14 mouse cellular contexts compared by ENCODE assay signal in genomic region chr1:64191242-64192220, GRCm38 (mm10).
DNase-seq lines count a peak whose midpoint lies in the region; ATAC-seq and TF ChIP-seq lines count a peak whose summit lies in the region.
"Had no signal": no experiment of that assay in that cellular context is flagged by ENCODE, and none has a peak within 500 bp of the region (broad histone marks: within the 10 kb centered on the region; RNA-seq: fewer than 3 reads in every experiment).

No protein-coding gene starts in this region.

- no peaks in the 10 kb centered on the region for H3K27me3 ChIP-seq in CH12.LX (replicated peaks)
- no peaks in the 10 kb centered on the region for H3K27me3 ChIP-seq in forebrain, postnatal 0 days (ENCODE audit: insufficient read depth, low read length)
- H3K27me3 ChIP-seq in midbrain, embryonic 11.5 days (ENCODE audit: control insufficient read depth, insufficient read depth, low read length), result no peaks in the 10 kb centered on the region
- H3K27me3 ChIP-seq: heart, embryonic 13.5 days; limb, embryonic 13.5 days had no signal

- WGBS in forebrain, postnatal 0 days, result 49% methylated on average over 11 of the region's 11 CpGs
- 52% methylated on average over 11 of the region's 11 CpGs for WGBS in midbrain, embryonic 11.5 days

- peak overlapping the region; percentile 49 for H3K4me2 ChIP-seq in CH12.LX (ENCODE audit: insufficient read depth, low read depth, poor library complexity, severe bottlenecking)
- no peak overlapping the region for H3K4me2 ChIP-seq in forebrain, postnatal 0 days (ENCODE audit: low read depth)
- no peak overlapping the region for H3K4me2 ChIP-seq in midbrain, embryonic 11.5 days
- H3K4me2 ChIP-seq: heart, embryonic 13.5 days; limb, embryonic 13.5 days had no signal

- peaks cover 35 to 71% of the 10 kb centered on the region in 2 experiments for H3K4me1 ChIP-seq in CH12.LX (ENCODE audit: control insufficient read depth in 1 of 2, insufficient read depth in 2 of 2)
- peaks cover 31% of the 10 kb centered on the region for H3K4me1 ChIP-seq in forebrain, postnatal 0 days (ENCODE audit: insufficient read depth)
- H3K4me1 ChIP-seq in midbrain, embryonic 11.5 days (ENCODE audit: control insufficient read depth, insufficient read depth, low read length), result peaks cover 19% of the 10 kb centered on the region

- no peaks in the 10 kb centered on the region for H3K9me3 ChIP-seq in CH12.LX (replicated peaks; ENCODE audit: low read length)
- H3K9me3 ChIP-seq in forebrain, postnatal 0 days (ENCODE audit: low read length), result no peaks in the 10 kb centered on the region
- H3K9me3 ChIP-seq in midbrain, embryonic 11.5 days (ENCODE audit: control insufficient read depth, low read length), result no peaks in the 10 kb centered on the region
- H3K9me3 ChIP-seq: heart, embryonic 13.5 days; limb, embryonic 13.5 days had no signal

- H3K4me3 ChIP-seq in CH12.LX (replicated peaks in 1 of 3; ENCODE audit: low read depth in 2 of 3, low read length in 2 of 3, poor library complexity in 1 of 3), result no peak overlapping the region
- H3K4me3 ChIP-seq in forebrain, postnatal 0 days (ENCODE audit: low read depth, low read length), result no peak overlapping the region
- H3K4me3 ChIP-seq in midbrain, embryonic 11.5 days (ENCODE audit: low read depth, low read length), result no peak overlapping the region
- H3K4me3 ChIP-seq: heart, embryonic 13.5 days; limb, embryonic 13.5 days had no signal

- dilution Hi-C loops in CH12.LX (cut with MboI; ENCODE audit: extremely low pct_ligation_motif_present, extremely low pct_unique_long_range_greater_than_20kb, low sequenced_read_pairs), result no loop called here

- no peaks in the 10 kb centered on the region for H3K36me3 ChIP-seq in CH12.LX (replicated peaks in 1 of 2; ENCODE audit: control insufficient read depth in 1 of 2, insufficient read depth in 1 of 2, low read length in 1 of 2)
- H3K36me3 ChIP-seq in forebrain, postnatal 0 days (ENCODE audit: insufficient read depth), result no peaks in the 10 kb centered on the region
- H3K36me3 ChIP-seq in midbrain, embryonic 11.5 days (ENCODE audit: control insufficient read depth, insufficient read depth, low read length), result no peaks in the 10 kb centered on the region
- H3K36me3 ChIP-seq: heart, embryonic 13.5 days; limb, embryonic 13.5 days had no signal

- H3K9ac ChIP-seq in CH12.LX (ENCODE audit: insufficient read depth, low read depth), result peak overlapping the region; percentile 49
- no peak overlapping the region for H3K9ac ChIP-seq in forebrain, postnatal 0 days
- no peak overlapping the region for H3K9ac ChIP-seq in midbrain, embryonic 11.5 days (ENCODE audit: low read length)
- H3K9ac ChIP-seq: heart, embryonic 13.5 days; limb, embryonic 13.5 days had no signal

- in situ Hi-C loops in CH12.LX (cut with MboI; ENCODE audit: low pct_ligation_motif_present, low pct_unique_long_range_greater_than_20kb, low sequenced_read_pairs), result loop anchor here (10.0 kb wide), 2 partner anchors 67 to 113 kb away; partner anchors contain the start of gene Klf7

- peak; percentile 97 for TF ChIP-seq EP300 in CH12.LX (IDR thresholded peaks at IDR 0.05; ENCODE audit: low read length)

- TF ChIP-seq POLR2A in CH12.LX (IDR thresholded peaks at IDR 0.05; ENCODE audit: low read depth, low read length), result peak; percentile 36; the same call in 1 of the 2 replicates

- H3K27ac ChIP-seq in CH12.LX (ENCODE audit: insufficient read depth, low read depth), result peak overlapping the region; percentile 97
- H3K27ac ChIP-seq in forebrain, postnatal 0 days (ENCODE audit: low read depth, low read length), result peak overlapping the region; percentile 11; the same call in 1 of the 2 replicates
- H3K27ac ChIP-seq in midbrain, embryonic 11.5 days (ENCODE audit: low read depth, low read length), result no peak overlapping the region
- H3K27ac ChIP-seq: heart, embryonic 13.5 days; limb, embryonic 13.5 days had no signal

- DNase-seq in cerebellum, adult 9-10 months, result peak; percentile 27
- no peak for DNase-seq in cerebellum, adult 8-10 months
- peak; percentile 93 for DNase-seq in CH12.LX (ENCODE audit: extremely low read depth)
- DNase-seq in forebrain, postnatal 0 days, result no peak
- DNase-seq in midbrain, embryonic 11.5 days (ENCODE audit: low spot score, missing footprints), result peak; percentile 82
- DNase-seq in thymus, postnatal 36 days, result no peak
- no peak for DNase-seq in yolk sac, embryonic 10.5 days (ENCODE audit: low spot score)
- DNase-seq in urinary bladder, postnatal 36 days (ENCODE audit: low spot score in 2 of 2), result no peak
- DNase-seq: adrenal gland, postnatal 10 days; cerebellum, adult 9-11 months; thymus, postnatal 25 days had no signal

- TF ChIP-seq CTCF in CH12.LX (conservative IDR thresholded peaks at IDR 0.05 in 1 of 2, IDR thresholded peaks at IDR 0.05 in 1 of 2; ENCODE audit: low read depth in 2 of 2, low read length in 2 of 2), result no peak
- no peak for TF ChIP-seq CTCF in forebrain, postnatal 0 days (IDR thresholded peaks at IDR 0.05; ENCODE audit: low read depth)

- ATAC-seq in forebrain, postnatal 0 days, result no peak; the same call in 1 of the 2 replicates
- 0 out of 2 replicates have a peak, but pooled peaks have one; percentile 38 for ATAC-seq in midbrain, embryonic 11.5 days (ENCODE audit: low FRiP score)
- ATAC-seq: intestine, embryonic 16.5 days had no signal

- no peaks in the 10 kb centered on the region for H3K79me2 ChIP-seq in CH12.LX (replicated peaks; ENCODE audit: control insufficient read depth, extremely low read depth, insufficient read depth, poor library complexity, severe bottlenecking)

- peak; percentile 17; the same call in 1 of the 2 replicates for TF ChIP-seq RAD21 in CH12.LX (IDR thresholded peaks at IDR 0.05; ENCODE audit: low read depth, low read length)

TF ChIP-seq in CH12.LX, 34 proteins besides CTCF, POLR2A, EP300 and RAD21:
- TF ChIP-seq NRF1 (IDR thresholded peaks at IDR 0.05; ENCODE audit: low read depth, low read length), result no peak
- TF ChIP-seq ZC3H11A (IDR thresholded peaks at IDR 0.05; ENCODE audit: low read depth, low read length), result no peak
- TF ChIP-seq E2F4 (IDR thresholded peaks at IDR 0.05; ENCODE audit: insufficient replicate concordance, low read depth, low read length), result no peak
- TF ChIP-seq MAX (IDR thresholded peaks at IDR 0.05; ENCODE audit: low read length), result peak; percentile 75; the same call in 1 of the 2 replicates
- peak; percentile 95 for TF ChIP-seq CHD1 (IDR thresholded peaks at IDR 0.05; ENCODE audit: low read depth, low read length)
- TF ChIP-seq GABPA (IDR thresholded peaks at IDR 0.05; ENCODE audit: insufficient replicate concordance, low read depth, low read length), result no peak
- no peak for TF ChIP-seq USF2 (conservative IDR thresholded peaks at IDR 0.05; ENCODE audit: low read depth, low read length)
- TF ChIP-seq HCFC1 (IDR thresholded peaks at IDR 0.05; ENCODE audit: low read depth, low read length), result peak; percentile 55
- TF ChIP-seq ZMIZ1 (IDR thresholded peaks at IDR 0.05; ENCODE audit: low read depth, low read length), result peak; percentile 58; the same call in 1 of the 2 replicates
- peak; percentile 96 for TF ChIP-seq MAZ (IDR thresholded peaks at IDR 0.05; ENCODE audit: low read depth, low read length)
- peak; percentile 75; the same call in 1 of the 2 replicates for TF ChIP-seq MXI1 (IDR thresholded peaks at IDR 0.05; ENCODE audit: low read depth, low read length)
- TF ChIP-seq ETS1 (conservative IDR thresholded peaks at IDR 0.05; ENCODE audit: low read depth, low read length), result peak; percentile 96
- peak; percentile 91 for TF ChIP-seq TCF12 (IDR thresholded peaks at IDR 0.05; ENCODE audit: low read depth, low read length)
- no peak for TF ChIP-seq ZKSCAN1 (IDR thresholded peaks at IDR 0.05; ENCODE audit: borderline replicate concordance, low read depth, low read length)
- TF ChIP-seq TBP (conservative IDR thresholded peaks at IDR 0.05; ENCODE audit: low read depth, low read length), result 0 out of 2 replicates have a peak, but pooled peaks have one; percentile 48
- peak; percentile 84 for TF ChIP-seq MYC (IDR thresholded peaks at IDR 0.05; ENCODE audit: low read depth, low read length)
- TF ChIP-seq UBTF (IDR thresholded peaks at IDR 0.05; ENCODE audit: low read depth, low read length), result 0 out of 2 replicates have a peak, but pooled peaks have one; percentile 68
- peak; percentile 81 for TF ChIP-seq SIN3A (IDR thresholded peaks at IDR 0.05; ENCODE audit: low read length)
- TF ChIP-seq SMC3 (IDR thresholded peaks at IDR 0.05; ENCODE audit: low read depth, low read length), result peak; percentile 21; the same call in 1 of the 2 replicates
- peak; percentile 100 for TF ChIP-seq IRF4 (IDR thresholded peaks at IDR 0.05; ENCODE audit: low read depth, low read length)
- TF ChIP-seq RCOR1 (conservative IDR thresholded peaks at IDR 0.05; ENCODE audit: low read depth, low read length), result peak; percentile 86; the same call in 1 of the 2 replicates
- peak; percentile 100 for TF ChIP-seq JUN (IDR thresholded peaks at IDR 0.05; ENCODE audit: insufficient read depth, low read depth, low read length)
- peak; percentile 94 for TF ChIP-seq BHLHE40 (IDR thresholded peaks at IDR 0.05; ENCODE audit: low read depth, low read length)
- no peak for TF ChIP-seq USF1 (IDR thresholded peaks at IDR 0.05; ENCODE audit: low read depth, low read length)
- peak; percentile 55 for TF ChIP-seq ZNF384 (IDR thresholded peaks at IDR 0.05; ENCODE audit: low read depth, low read length)
- TF ChIP-seq KAT2A (IDR thresholded peaks at IDR 0.05; ENCODE audit: insufficient replicate concordance, low read length), result no peak
- TF ChIP-seq PAX5 (IDR thresholded peaks at IDR 0.05; ENCODE audit: low read length), result no peak
- peak; percentile 100 for TF ChIP-seq JUND (conservative IDR thresholded peaks at IDR 0.05; ENCODE audit: low read depth, low read length)
- TF ChIP-seq ELF1 (IDR thresholded peaks at IDR 0.05; ENCODE audit: low read depth, low read length), result peak; percentile 62
- TF ChIP-seq NELFE (IDR thresholded peaks at IDR 0.05; ENCODE audit: low read depth, low read length), result peak; percentile 43; the same call in 1 of the 2 replicates
- peak; percentile 86 for TF ChIP-seq CHD2 (IDR thresholded peaks at IDR 0.05; ENCODE audit: low read length)
- TF ChIP-seq MEF2A (IDR thresholded peaks at IDR 0.05; ENCODE audit: borderline replicate concordance, low read depth, low read length), result peak; percentile 92
- peak; percentile 63; the same call in 1 of the 2 replicates for TF ChIP-seq POLR2AphosphoS2 (IDR thresholded peaks at IDR 0.05; ENCODE audit: low read depth, low read length)
- TF ChIP-seq MAFK (IDR thresholded peaks at IDR 0.05; ENCODE audit: insufficient replicate concordance, low read length), result peak; percentile 62; the same call in 1 of the 2 replicates
TF ChIP-seq in CH12.LX: peak in this region for 25.

Comparison
In these comparisons a context has a peak if more than half of its experiments do, and no peak if none do; other contexts are left out.
1. DNase-seq: peak in cerebellum, adult 9-10 months (single experiment), CH12.LX (single experiment) and midbrain, embryonic 11.5 days (single experiment); none in cerebellum, adult 8-10 months (single experiment), forebrain, postnatal 0 days (single experiment), thymus, postnatal 36 days (0 of 2), yolk sac, embryonic 10.5 days (single experiment) and urinary bladder, postnatal 36 days (0 of 2).